Mouse (Mus musculus): Measurements from ENCODE around the gene Zfp526. TPM values are rescaled to one million over a fixed set of nuclear protein-coding genes. Genes with fewer than 3 reads are reported as not detected.

Gene Zfp526
- total and polyA plus RNA-seq, 3 experiments, result 9.5 to 14.8 TPM; not detected in 1

DNA sequence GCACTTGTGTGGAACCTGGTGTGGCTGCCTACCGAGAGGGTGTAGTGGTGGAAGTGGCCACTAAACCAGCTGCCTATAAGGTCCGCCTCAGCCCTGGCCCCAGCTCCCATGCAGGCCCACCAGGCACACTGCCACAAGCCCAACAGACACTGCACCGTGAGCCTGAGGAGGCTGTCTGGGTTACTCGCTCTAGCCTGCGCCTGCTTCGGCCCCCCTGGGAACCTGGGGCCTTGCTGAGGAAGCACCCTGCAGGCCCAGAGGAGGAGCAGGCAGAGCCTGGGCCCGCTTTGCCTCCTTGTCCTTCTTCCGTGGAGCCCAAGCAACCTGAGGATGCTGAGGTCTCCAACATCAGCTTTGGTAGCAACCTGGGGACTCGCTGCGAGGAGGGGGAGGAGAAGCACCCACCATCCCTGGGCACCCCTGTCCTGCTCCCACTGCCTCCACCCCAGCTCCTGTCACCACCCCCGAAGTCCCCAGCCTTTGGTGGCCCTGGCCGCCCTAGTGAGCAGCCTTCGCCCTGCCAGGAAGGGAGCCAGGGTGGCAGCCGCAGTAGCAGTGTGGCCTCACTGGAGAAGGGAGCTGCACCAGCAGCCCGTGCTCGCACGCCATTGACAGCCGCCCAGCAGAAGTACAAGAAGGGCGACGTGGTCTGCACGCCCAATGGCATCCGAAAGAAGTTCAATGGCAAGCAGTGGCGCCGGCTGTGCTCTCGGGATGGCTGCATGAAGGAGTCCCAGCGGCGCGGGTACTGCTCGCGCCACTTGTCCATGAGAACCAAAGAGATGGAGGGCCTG, 50.6 kb downstream of the Zfp526 start:
- Histone ChIP-seq H3K27ac (ENCODE audit: control insufficient read depth, low read depth, low read length) (no peak overlapping the region), H3K79me2 (ENCODE audit: control insufficient read depth, insufficient read depth, low read length, poor library complexity) (peaks cover 37% of the 10 kb centered on the region), H3K4me1 (ENCODE audit: control insufficient read depth in 1 of 2, insufficient read depth in 2 of 2, low read length in 2 of 2) (peaks cover 18 to 57% of the 10 kb centered on the region in 2 experiments), H3K4me3 (ENCODE audit: control insufficient read depth in 1 of 2, insufficient read depth in 1 of 2, low read depth in 2 of 2, low read length in 2 of 2) (no peak overlapping the region), H3K36me3 (ENCODE audit: control insufficient read depth in 1 of 2, insufficient read depth in 2 of 2, low read length in 2 of 2) (peaks cover 0 to 46% of the 10 kb centered on the region in 2 experiments; a peak in 2 of 4 replicates), H3K9ac (ENCODE audit: control insufficient read depth, low read depth, low read length, poor library complexity, severe bottlenecking) (no peak overlapping the region), H3K9me3 (replicated peaks; ENCODE audit: insufficient read depth, low read length) (no peaks in the 10 kb centered on the region), H3K27me3 (ENCODE audit: control insufficient read depth in 1 of 2, insufficient read depth in 2 of 2, low read length in 2 of 2) (no peaks in the 10 kb centered on the region)
- DNase-seq (ENCODE audit: low read depth, low spot score), result no peak
- no peak for TF ChIP-seq ZMIZ1 (IDR thresholded peaks at IDR 0.05; ENCODE audit: low read depth, low read length)
- TF ChIP-seq MYC (IDR thresholded peaks at IDR 0.05; ENCODE audit: low read depth, low read length), result no peak
- TF ChIP-seq EP300 (IDR thresholded peaks at IDR 0.05; ENCODE audit: low read depth in 1 of 2, low read length in 2 of 2), result no peak
- TF ChIP-seq BHLHE40 (IDR thresholded peaks at IDR 0.05; ENCODE audit: borderline replicate concordance, low read depth, low read length), result no peak
- no peak for TF ChIP-seq CTCF (IDR thresholded peaks at IDR 0.05 in 2 of 3, conservative IDR thresholded peaks at IDR 0.05 in 1 of 3; ENCODE audit: control insufficient read depth in 1 of 3, insufficient read depth in 1 of 3, low read depth in 2 of 3, low read length in 3 of 3, poor library complexity in 1 of 3, severe bottlenecking in 1 of 3)
- TF ChIP-seq ELF1 (IDR thresholded peaks at IDR 0.05; ENCODE audit: low read depth, low read length), result no peak
- TF ChIP-seq JUND (IDR thresholded peaks at IDR 0.05; ENCODE audit: low read depth, low read length), result no peak
- no peak for TF ChIP-seq MEF2A (IDR thresholded peaks at IDR 0.05; ENCODE audit: extremely low read depth, insufficient replicate concordance, low read depth, low read length, poor library complexity, severe bottlenecking)
- no peak for TF ChIP-seq E2F4 (IDR thresholded peaks at IDR 0.05; ENCODE audit: borderline replicate concordance, low read depth, low read length)
- no peak for TF ChIP-seq MAX (IDR thresholded peaks at IDR 0.05; ENCODE audit: low read length)
- no peak for TF ChIP-seq RAD21 (IDR thresholded peaks at IDR 0.05; ENCODE audit: low read depth, low read length)
- no peak for TF ChIP-seq ZC3H11A (IDR thresholded peaks at IDR 0.05; ENCODE audit: low read depth, low read length)
- no peak for TF ChIP-seq USF2 (IDR thresholded peaks at IDR 0.05; ENCODE audit: borderline replicate concordance in 1 of 2, insufficient read depth in 1 of 2, low read depth in 1 of 2, low read length in 2 of 2)
- TF ChIP-seq ZKSCAN1 (IDR thresholded peaks at IDR 0.05; ENCODE audit: low read depth, low read length), result no peak
- TF ChIP-seq MAFK (IDR thresholded peaks at IDR 0.05; ENCODE audit: borderline replicate concordance, low read depth, low read length), result no peak
- no peak for TF ChIP-seq RCOR1 (IDR thresholded peaks at IDR 0.05; ENCODE audit: low read depth, low read length)

GRCm38 (mm10) chr7:25272445-25273258, 51.4 kb downstream of the Zfp526 start:
- H3K4me1 ChIP-seq (ENCODE audit: control insufficient read depth in 1 of 2, insufficient read depth in 2 of 2, low read length in 2 of 2), result peaks cover 25 to 62% of the 10 kb centered on the region in 2 experiments
- peak overlapping the region; percentile 94 for H3K27ac ChIP-seq (ENCODE audit: control insufficient read depth, low read depth, low read length)
- H3K27me3 ChIP-seq (ENCODE audit: control insufficient read depth in 1 of 2, insufficient read depth in 2 of 2, low read length in 2 of 2), result no peaks in the 10 kb centered on the region
- TF ChIP-seq ZMIZ1 (IDR thresholded peaks at IDR 0.05; ENCODE audit: low read depth, low read length), result no peak
- TF ChIP-seq POLR2AphosphoS5 (IDR thresholded peaks at IDR 0.05; ENCODE audit: borderline replicate concordance, low read depth, low read length), result 0 out of 2 replicates have a peak, but pooled peaks have one; percentile 6
- TF ChIP-seq SMC3 (IDR thresholded peaks at IDR 0.05; ENCODE audit: low read depth, low read length), result no peak
- H3K9me3 ChIP-seq (replicated peaks; ENCODE audit: insufficient read depth, low read length), result no peaks in the 10 kb centered on the region
- H3K36me3 ChIP-seq (ENCODE audit: control insufficient read depth in 1 of 2, insufficient read depth in 2 of 2, low read length in 2 of 2), result peaks cover 0 to 51% of the 10 kb centered on the region in 2 experiments; a peak in 2 of 4 replicates
- DNase-seq (ENCODE audit: low read depth, low spot score), result no peak
- peak overlapping the region; percentile 54 for H3K9ac ChIP-seq (ENCODE audit: control insufficient read depth, low read depth, low read length, poor library complexity, severe bottlenecking)
- H3K79me2 ChIP-seq (ENCODE audit: control insufficient read depth, insufficient read depth, low read length, poor library complexity), result peaks cover 37% of the 10 kb centered on the region
- H3K4me3 ChIP-seq (ENCODE audit: control insufficient read depth in 1 of 2, insufficient read depth in 1 of 2, low read depth in 2 of 2, low read length in 2 of 2), result peak overlapping the region in 1 of 2 experiments; percentile 0; a peak in 1 of 4 replicates
